Mouse (Mus musculus): ENCODE measurements at regions not wholly inside any gene's neighbourhood (a gene's known extent, or its start where the extent isn't known, plus 50 kb on each side); places are given as distances from the start of the nearest gene placed in this dataset.

- DNase-seq: no peak
These were observed 295.4 kb upstream of the Usp25 start for GRCm38 (mm10) chr16:76718147-76718546.

- peak; percentile 1 for DNase-seq
These were observed 318.6 kb upstream of the Usp25 start for GRCm38 (mm10) chr16:76694913-76695312.

DNA sequence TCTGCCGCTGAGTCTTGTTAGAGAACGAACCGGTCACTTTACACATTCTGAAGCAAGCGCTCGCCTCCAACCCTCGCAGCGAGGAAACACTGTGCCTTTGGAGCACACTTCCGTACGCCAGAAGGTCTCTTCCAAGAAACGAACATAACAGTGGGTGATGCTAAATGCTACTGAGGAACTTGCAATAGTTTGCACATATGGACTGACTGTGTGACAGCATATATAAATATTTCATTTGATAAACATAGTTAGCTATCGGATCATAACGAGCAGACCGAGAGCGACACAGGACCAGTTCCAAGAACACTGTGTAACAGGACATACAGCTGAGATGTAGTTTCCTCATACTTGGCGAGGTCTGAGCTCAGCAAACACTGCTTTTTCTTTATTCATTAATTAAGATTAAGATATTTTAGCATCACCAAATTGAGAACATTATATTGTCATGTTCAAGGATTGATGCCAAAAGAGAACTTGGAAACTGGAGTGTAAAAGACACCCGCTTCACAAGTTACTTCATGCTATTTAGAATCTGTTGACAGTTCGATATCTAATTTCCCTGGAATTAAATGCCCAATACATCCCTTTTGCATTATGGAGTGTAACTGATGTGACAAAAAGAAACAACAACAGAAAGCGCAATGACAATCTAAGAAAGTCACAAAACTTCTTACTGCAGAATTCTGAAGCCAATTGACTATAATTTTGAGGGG is 314.3 kb upstream of the Nrip1 start:
- DNase-seq: no peak

- no peak for DNase-seq
These were observed 311.9 kb upstream of the Nrip1 start for GRCm38 (mm10) chr16:76685562-76685961.

DNA sequence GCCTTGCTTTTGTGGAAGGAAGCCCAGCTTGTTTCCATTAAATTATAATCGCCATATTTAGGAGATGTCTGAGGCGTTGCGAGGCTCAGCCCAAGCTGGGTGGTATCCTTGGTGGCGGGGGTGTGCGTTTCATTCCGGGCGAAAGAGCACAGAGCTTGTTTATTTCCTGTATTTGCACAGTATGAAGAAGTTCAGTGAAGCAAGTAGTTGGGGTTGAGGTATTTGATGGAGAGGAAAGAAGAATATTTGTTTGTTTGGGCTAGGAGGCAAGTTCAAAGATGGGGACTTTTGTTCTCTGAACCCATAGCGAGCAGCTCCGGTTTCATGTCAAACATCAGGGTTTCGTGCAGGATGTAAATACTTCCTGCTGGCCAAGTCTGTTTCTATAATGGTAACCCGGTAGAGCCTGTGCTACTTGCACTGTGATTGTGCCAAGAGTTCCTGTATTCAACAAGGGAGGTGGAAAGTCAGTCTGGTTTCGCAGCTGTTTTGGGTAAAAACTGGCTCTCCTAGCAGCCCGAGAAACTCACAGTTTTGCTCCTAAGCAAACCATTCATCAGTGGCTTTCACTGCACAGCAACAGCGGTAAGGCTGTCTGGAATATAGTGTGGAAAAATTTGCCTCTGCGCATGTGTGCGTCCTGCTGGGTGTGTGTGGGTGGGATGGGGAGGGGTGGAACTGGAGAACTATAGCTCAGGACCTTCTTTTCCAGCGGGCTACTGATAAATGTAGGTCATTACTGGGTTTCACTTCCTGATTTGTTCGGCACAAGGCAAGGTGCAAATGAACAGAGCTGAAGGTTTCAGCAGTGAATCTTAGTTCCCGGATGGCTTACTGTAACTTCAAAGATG is 306.7 kb upstream of the Nrip1 start:
- peak; percentile 13 for DNase-seq

DNA sequence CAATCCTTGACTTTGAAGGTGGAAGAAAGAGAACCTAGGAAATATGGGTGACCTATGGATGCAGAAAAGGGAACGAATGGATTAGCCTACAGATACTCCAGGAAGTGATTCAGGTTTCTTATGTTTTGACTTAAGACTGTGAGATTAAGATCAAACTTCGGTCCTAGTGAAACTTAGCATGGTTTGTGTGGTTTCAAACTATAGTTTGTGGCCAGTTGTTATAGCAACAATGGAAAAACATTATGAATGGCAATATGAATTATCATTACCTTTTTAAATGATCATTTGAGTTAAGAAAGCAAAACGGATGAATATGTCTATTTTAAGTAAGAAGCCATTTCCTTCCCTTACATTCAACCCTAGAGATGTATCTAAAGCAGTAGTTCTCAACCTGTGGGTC is 305.3 kb upstream of the Nrip1 start:
- no peak for DNase-seq

GRCm38 (mm10) chr16:76669795-76670194 is 296.2 kb upstream of the Nrip1 start:
- DNase-seq: no peak

GRCm38 (mm10) chr16:76667046-76667445 is 293.4 kb upstream of the Nrip1 start:
- DNase-seq: no peak

- DNase-seq: no peak
These were observed 281.5 kb upstream of the Nrip1 start for GRCm38 (mm10) chr16:76655106-76655505.

- no peak for DNase-seq
These were observed 270.7 kb upstream of the Nrip1 start for GRCm38 (mm10) chr16:76644281-76644680.

DNA sequence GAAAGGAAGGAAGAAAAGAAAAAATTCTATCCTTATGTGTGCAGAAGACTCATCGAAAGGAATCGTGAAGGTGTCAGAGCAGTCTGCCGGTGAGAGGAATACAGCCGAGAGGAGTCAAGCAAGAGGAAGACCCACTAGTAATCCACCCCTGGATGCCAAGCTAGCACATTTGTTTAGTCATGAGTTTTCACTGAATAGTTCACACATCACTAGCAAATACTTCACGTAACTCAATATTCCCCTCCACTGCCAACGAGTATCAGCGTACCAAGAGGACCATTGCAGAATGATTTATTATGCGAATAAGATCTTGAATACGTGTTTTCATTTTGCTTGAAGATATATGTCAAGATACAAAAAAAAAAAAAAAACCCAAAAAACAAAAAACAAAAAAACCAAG is 270.2 kb upstream of the Nrip1 start:
- no peak for DNase-seq

- no peak for DNase-seq
These were observed 261.5 kb upstream of the Nrip1 start for GRCm38 (mm10) chr16:76635169-76635568.

DNA sequence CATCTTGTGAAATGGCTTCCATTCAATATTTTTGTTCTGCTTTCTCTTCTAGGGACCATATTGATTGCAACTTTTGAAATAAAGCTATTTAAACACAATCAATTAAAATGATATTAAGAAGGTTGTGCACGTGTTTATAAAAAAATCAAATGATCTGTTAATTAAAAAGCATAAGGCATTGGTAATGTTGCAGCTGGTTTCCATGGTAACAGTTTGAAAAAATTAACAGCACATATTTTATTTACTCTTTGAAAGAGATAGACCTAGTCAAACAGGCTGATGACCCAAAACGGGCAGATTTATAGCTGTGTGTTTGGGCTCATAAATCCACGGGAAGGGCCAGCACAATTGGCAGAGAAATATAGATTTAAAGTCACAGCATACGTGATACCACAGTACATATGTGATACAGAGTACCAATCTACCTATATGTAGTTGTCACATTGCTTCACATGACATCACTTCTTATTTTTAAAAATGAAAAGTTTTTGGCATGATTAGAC is 260.6 kb upstream of the Nrip1 start:
- DNase-seq: no peak

- peak; percentile 37 for DNase-seq
These were observed 252.5 kb upstream of the Nrip1 start for GRCm38 (mm10) chr16:76626142-76626541.

DNA sequence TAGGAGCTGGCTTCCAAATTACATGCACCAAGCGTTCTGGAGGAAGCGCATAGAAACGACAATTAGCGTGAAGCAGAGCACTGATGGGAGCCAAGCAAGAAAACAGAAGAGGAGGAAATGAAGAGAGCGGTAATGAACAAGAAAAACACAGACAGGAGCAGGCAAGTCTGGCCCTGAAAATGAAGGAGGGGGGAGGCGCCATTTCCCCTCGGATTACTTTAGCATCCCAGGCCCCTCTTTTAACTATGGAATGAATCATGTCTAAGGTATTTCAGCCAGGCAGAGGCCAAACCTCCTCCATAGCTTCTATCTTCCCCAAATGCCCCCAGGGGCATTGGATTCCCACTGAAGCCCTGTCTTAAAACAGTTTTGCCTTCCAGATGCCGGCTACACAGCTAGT is 248.1 kb upstream of the Nrip1 start:
- DNase-seq: no peak

DNA sequence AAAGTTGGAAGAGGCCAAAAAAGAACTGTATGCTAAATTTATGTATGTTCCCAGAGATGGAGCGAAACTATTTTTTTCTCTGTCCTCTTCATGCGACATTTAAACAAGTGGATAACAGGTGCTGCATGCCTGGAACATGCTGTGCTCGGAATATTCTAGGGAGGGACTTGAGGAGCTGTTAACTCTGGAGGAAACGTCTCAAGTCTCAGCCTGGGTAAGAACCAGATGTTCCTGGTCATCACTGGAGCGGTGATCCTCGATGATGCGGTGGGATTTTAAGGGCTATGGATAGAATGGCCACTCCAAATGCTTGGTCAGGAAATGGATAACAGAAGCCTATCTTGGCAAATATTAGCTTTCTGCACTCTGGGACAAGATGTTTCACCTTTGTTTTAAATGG is 244.7 kb upstream of the Nrip1 start:
- DNase-seq: no peak

DNA sequence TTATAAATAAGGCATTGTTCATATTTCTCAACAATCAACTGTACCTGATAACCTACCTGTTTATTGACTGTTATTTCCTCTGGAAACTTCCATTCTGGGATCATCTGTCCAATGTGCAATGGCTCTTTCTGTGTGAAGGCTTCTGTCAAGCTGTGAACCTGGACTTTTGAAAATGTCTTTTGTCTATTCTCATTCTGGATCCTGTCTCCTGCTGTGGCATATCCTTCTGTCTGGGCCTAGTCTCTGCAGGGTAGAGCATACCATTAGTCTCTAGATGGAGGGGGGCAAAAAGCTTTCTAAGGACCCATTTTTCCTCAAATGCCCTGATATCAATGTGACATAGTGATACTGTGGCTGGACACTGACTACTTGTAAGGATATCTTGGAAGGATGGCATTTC is 237.4 kb upstream of the Nrip1 start:
- no peak for DNase-seq

- no peak for DNase-seq
These were observed 231.3 kb upstream of the Nrip1 start for GRCm38 (mm10) chr16:76604914-76605313.

- DNase-seq: no peak
These were observed 230.2 kb upstream of the Nrip1 start for GRCm38 (mm10) chr16:76603846-76604258.

GRCm38 (mm10) chr16:76603431-76603830 is 229.8 kb upstream of the Nrip1 start:
- no peak for DNase-seq

DNA sequence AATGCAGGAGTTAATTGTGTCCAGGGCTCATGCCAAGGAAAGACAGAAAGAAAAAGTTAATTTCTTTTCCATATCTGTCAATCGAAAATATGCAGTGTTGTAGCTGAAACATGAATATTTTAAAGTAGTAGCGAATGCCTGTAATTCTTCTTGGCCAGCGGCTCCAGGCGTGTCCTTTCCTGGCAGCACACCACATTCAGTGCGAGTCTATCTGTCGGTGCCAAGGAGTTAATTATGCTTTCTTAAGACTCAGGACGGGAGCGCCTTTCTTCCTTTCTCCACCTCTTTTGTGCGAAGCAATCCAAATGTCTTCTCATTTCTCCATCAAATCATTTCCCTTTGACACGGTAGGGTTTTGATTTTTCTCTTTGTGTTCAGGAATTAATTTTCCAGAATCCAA is 226.5 kb upstream of the Nrip1 start:
- DNase-seq: no peak

DNA sequence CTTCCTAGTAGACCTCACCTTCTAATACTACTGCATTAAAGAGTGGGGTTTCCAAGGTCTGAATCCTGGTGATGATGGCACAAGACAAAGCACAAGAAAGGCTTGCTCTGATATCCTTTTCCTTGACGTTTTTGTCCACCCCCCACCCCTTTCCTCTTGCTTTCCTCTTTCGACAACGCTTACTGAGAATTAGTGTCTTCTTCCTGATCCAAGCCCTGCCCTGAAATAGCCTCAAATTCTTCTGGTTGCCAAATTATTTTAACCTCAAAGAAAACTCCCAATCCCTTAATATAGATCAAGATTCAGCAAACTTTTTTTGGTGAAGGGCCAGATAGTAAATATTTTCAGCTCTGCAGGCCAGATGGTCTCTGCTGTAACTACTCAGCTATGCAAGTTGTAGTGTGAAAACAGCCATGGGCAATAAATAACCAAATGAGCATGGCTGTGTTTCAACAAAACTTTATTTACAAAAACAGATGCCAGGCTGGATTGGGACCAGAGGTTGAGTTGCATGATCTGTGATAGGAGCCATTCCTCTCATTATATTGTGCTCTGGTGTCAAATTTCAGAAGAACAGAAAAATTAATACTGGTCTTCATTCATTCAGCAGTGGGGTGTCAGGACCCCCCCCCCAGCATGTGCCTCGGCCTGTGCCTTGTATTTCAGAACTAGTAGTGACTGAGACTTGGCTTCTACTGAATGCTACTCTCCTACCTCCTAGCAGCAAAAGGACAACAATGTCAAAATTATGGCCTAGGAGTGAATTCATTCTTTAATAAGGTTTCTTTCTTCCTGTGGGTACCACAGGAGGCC is 218.5 kb upstream of the Nrip1 start:
- DNase-seq: peak; percentile 50

DNA sequence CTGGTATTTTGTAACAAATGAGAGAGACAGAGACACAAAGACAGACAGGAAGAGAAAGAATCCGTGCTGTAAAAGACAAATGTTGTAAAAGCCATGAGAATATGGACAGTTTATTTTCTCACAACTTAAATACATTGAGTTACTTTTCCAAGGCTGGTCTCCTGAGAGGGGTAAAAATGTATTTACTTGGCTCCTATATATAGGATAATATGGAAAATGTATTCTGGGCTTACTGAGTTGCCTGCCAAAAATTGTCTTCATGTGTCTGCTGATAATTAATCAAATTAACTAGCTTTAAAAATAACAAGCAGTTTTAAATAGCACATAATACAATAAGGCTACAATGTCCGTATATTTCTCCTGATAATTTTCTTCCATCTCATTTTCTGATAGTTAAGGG is 216.2 kb upstream of the Nrip1 start:
- no peak for DNase-seq
